Mouse (Mus musculus): ENCODE data around the gene Tomm40.

DNA sequence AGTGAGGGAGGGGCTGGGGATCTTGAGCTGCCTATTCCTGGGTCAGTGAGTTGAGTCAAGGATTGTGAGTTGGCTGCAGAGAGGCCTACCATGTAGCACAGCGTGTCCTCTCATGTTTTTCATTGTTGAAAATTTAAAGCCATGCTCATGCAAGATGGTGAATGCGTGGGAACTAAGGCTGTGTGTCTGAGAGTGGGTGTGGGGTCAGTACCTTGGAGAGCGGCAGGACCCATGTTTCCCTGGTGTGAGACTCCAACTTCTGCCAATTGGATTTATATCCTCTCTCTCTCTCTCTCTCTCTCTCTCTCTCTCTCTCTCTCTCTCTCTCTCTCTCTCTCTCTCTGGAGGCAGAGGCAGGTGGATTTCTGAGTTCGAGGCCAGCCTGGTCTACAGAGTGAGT, 11.3 kb upstream of the Tomm40 start:
- TF ChIP-seq EP300 (IDR thresholded peaks at IDR 0.05; ENCODE audit: low read depth) (no peak), CTCF (IDR thresholded peaks at IDR 0.05; ENCODE audit: low read depth) (no peak)
